Mouse (Mus musculus) megakaryocyte, embryonic 14.5 days (primary cell): ENCODE results near the gene 6330409D20Rik.

Experiments
- FLI1 ChIP-seq: IDR thresholded peaks from 2 replicates; pipeline ENCODE4 v1.6.1; 2012; ENCODE audit warnings: low read length, inconsistent platforms, mixed read lengths
- GATA1 ChIP-seq: IDR thresholded peaks from 3 replicates; pipeline ENCODE4 v1.6.1; 2012; ENCODE audit warnings: mixed read lengths, low read length, inconsistent platforms, borderline replicate concordance

GRCm38 (mm10) chr2:32775359-32776074 lies 34.7 kb upstream of the 6330409D20Rik start, which contains the start of the genes Ttc16 and Ptrh1:
- no peak for TF ChIP-seq GATA1
- 0 out of 2 replicates have a peak, but pooled peaks have one; percentile 26 for TF ChIP-seq FLI1
